Mouse (Mus musculus) heart, adult 8-10 months (tissue): ENCODE results near the gene Prkn. TPM values are rescaled to one million over a fixed set of nuclear protein-coding genes. Genes with fewer than 3 reads are reported as not detected.

Source experiments
- DNase-seq: peaks from one replicate; pipeline ENCODE4 v3.0.0; 2022; ENCODE audit warnings: low spot score
- total RNA-seq, 4 experiments: library from RNA; stranded (reverse); gene quantifications; 2 replicates each; pipeline ENCODE4 v1.2.4; 2022

Gene Prkn
- total RNA-seq, 4 experiments from 2014 or later, result 12.6 to 16.3 (median 15.2) TPM

- DNase-seq, result no peak
Measured at GRCm38 (mm10) chr17:12038499-12038898, 1198.3 kb downstream of the Prkn start.

GRCm38 (mm10) chr17:12039188-12039587, 1199.0 kb downstream of the Prkn start:
- DNase-seq, result peak; percentile 75

- DNase-seq, result no peak
Measured at GRCm38 (mm10) chr17:12039922-12040321, 1199.7 kb downstream of the Prkn start.

- DNase-seq, result no peak
Measured at GRCm38 (mm10) chr17:12040546-12040945, 1200.4 kb downstream of the Prkn start.

- DNase-seq, result no peak
Measured at GRCm38 (mm10) chr17:12041091-12041655, 1201.0 kb downstream of the Prkn start.

GRCm38 (mm10) chr17:12042561-12043256, 1202.5 kb downstream of the Prkn start:
- DNase-seq, result no peak

- no peak for DNase-seq
Measured at GRCm38 (mm10) chr17:12044222-12044621, 1204.0 kb downstream of the Prkn start.

GRCm38 (mm10) chr17:12045861-12046273, 1205.7 kb downstream of the Prkn start:
- DNase-seq, result peak; percentile 21

GRCm38 (mm10) chr17:12047032-12047431, 1206.8 kb downstream of the Prkn start:
- DNase-seq, result no peak

- no peak for DNase-seq
Measured at GRCm38 (mm10) chr17:12047523-12047922, 1207.3 kb downstream of the Prkn start.

- no peak for DNase-seq
Measured at GRCm38 (mm10) chr17:12048695-12049490, 1208.7 kb downstream of the Prkn start.

- no peak for DNase-seq
Measured at GRCm38 (mm10) chr17:12050261-12050660, 1210.1 kb downstream of the Prkn start.

GRCm38 (mm10) chr17:12051031-12051430, 1210.8 kb downstream of the Prkn start:
- no peak for DNase-seq

- DNase-seq, result no peak
Measured at GRCm38 (mm10) chr17:12052651-12053050, 1212.5 kb downstream of the Prkn start.

GRCm38 (mm10) chr17:12059041-12059440, 1218.9 kb downstream of the Prkn start:
- no peak for DNase-seq

GRCm38 (mm10) chr17:12061381-12061780, 1221.2 kb downstream of the Prkn start:
- no peak for DNase-seq

GRCm38 (mm10) chr17:12062861-12063260, 1222.7 kb downstream of the Prkn start:
- DNase-seq, result no peak

GRCm38 (mm10) chr17:12063533-12063932, 1223.3 kb downstream of the Prkn start:
- DNase-seq, result no peak

- no peak for DNase-seq
Measured at GRCm38 (mm10) chr17:12066054-12066453, 1225.9 kb downstream of the Prkn start.

- no peak for DNase-seq
Measured at GRCm38 (mm10) chr17:12076816-12077215, 1236.6 kb downstream of the Prkn start.

GRCm38 (mm10) chr17:12080656-12081495, 1240.7 kb downstream of the Prkn start:
- DNase-seq, result no peak

GRCm38 (mm10) chr17:12082201-12082600, 1242.0 kb downstream of the Prkn start:
- DNase-seq, result no peak
